Mouse (Mus musculus): ENCODE measurements around the gene Abhd4.
"Not testable (repeated sequence)": the region's sequence is repeated elsewhere in the genome, so short reads cannot be mapped to it uniquely, and the experiment has no call there.

The Abhd4 gene

DNA sequence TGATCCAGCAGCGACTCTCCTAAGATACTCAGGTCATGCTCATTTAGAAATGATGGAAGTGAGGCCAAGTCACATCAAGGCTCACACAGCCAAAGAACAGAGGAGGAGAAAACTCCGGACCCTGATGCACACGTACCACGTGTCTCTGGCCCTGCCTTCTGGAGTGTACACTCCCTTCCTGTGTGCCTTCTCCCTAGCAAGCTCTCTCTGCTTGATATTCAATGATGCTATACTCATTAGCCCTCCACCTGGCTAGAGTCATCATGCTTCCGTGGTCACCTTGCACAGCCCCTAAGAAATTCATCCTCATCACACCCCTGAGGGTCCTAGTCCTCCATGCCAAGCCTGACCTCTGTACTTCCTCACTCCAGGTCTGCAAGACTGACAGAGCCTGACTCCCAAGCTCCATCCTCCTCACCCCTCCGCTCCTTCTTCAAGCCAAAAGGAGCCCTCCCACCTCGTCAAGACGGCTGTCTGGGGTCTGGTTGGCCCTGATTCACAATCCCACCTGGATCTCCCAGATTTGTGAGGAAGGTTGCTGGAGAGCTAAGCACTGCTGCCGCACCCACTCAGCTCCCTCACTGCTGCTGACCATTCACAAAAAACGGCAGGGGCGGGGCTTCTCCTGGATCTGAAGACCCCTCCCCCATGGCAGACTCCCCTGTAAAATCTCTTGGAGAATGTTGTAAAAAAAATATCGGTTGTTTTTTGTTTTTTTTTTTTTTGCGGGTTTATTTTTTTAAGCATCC lies 30.5 kb upstream of the Abhd4 start:
- no peak for DNase-seq (ENCODE audit: low spot score)

DNA sequence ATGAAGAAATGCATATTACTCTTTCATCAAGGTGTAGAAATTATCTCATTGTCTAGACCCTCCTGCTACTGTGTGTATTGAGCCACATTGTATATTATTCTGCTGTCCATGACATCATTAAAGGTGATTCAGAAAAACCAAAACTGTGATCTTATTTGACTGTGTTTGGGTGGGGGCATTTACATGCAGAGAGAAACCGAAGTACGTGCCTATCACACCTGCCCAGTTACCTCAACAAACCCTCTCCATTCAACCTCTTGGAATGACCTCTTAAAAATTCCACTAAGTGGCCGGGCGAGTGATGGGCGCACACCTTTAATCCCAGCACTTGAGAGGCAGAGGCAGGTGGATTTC lies 29.9 kb upstream of the Abhd4 start:
- DNase-seq (ENCODE audit: low spot score): no peak

DNA sequence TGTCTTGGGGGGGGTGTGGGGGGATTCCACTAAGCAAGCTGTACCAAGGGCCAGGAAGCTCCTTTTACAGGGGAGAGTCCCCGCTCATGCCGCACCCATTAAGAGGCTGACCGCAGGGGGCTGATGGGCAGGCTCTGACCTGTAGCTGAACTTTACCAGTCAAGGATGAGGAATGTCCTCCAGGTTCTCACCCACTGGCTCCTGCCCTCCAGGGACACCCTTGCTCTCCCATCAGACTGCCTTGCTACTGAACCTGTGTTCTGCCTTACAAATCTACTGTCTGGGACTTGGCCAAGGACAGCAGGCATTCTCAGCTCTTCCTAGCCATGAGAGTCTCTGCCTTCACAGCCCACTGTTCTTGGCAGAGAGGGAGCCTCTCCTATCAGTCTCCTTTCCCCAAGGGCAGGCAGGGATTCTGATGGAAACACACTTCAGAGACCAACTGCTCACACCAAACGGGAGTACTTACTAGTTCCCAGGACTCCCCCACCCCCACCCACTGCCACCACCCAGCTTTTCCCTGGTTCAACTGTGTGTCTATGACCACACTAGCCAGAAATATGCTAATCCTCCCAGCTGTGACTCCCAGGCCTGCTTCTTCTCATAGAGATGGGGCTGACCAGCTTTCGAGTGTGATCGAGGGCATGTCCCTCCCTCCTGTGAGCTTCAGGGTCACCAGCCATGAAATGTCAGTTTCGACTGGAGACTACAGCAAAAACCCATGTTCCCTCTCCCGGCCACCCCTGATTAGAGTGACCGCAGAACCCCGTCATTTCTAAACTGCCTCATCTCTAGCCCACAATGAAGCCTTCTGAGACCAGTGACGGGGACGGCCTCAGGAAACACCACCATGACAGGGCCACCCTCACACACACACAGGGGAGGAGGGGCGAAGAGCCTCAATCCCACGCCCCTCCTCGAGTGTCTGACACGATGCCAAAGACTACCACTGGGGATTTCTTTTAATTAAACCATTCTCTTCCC lies 29.2 kb upstream of the Abhd4 start:
- no peak for DNase-seq (ENCODE audit: low spot score)

DNA sequence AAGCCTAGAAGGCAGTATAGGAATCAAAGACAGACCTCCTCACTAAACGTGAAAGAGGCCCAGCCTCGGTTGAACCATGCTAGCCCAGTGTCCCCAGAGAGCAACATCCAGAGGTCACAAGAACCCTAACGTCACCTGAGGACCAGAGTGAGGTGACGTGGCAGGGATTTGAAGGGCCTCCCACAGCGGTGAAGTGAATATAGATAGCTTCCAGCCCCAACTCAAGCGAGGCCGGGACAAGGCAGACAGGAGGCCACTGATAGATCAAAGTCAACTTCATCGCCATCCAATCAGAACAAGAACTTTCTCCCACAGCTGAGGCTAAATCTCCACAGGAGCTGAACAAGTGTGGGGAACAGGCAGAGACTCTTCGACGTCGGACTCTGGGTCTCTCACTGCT lies 28.3 kb upstream of the Abhd4 start:
- no peak for DNase-seq (ENCODE audit: low spot score)

DNA sequence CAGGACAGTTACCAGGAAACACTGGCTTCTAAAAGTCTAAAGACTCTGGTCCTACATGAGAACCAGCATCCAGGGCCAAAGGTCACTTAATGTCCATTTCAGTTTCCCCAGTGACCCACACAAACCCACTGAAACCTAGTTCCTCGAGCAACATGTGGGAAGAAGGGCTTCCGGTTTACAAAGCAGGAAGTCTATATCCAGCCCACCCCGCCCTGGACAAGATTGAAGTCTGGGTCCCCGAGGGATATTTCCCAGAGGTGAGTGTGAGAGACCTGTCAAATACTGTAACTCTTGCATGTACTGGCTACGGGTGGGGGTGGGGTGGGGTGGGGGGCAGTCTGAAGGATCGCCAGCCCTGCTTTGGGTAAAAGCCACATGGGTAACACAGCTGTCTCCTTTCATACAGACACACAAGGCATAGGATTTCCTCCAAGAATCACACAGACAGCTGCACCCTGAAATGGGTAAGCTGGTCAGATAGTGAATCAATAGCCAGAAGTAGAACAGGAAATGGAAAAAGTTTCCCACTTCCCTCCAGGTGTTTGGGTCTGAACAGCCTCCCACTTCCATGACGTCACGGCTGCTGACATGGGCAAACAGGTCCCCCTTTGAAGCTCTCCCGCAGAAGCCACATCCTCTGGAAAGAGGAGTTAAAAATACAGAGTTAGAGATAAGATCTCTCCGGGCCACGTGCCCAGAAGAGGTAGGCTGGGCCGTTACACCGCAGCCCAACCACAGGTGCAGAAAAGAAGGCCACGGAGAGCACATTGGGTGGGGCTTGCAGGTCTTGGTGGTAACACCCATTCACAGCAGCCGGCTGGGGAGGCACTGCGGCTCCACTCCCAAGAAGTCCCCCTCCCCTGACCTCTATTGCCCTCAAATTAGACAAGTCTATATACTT lies 26.8 kb upstream of the Abhd4 start:
- DNase-seq (ENCODE audit: low spot score): no peak

DNA sequence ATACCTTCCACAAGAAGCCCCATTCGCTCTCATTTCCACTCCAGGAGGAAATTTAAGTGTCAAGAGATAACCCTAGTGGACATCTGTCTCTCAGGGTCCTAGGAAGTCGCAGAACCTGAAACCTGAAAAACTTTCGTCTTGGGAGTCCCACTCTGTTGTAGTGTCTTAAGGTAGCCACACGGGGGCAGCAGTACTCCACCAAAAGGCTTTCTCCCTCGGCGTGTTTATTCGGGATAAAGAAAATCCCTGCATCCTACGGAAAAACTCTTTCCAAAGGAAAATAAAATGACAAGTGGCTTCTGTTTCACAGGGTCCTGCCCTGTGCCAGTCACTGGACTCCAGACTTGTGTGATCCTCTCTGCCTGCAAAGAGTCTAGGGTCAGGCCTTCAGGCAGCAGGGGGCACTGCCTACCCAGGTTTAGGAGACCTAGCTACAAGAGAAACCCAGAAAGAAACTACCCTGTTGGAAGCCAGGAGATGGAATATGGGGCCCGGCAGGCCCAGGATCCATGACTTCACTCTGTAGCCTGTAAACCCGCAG lies 26.0 kb upstream of the Abhd4 start:
- peak; percentile 50 for DNase-seq (ENCODE audit: low spot score)

DNA sequence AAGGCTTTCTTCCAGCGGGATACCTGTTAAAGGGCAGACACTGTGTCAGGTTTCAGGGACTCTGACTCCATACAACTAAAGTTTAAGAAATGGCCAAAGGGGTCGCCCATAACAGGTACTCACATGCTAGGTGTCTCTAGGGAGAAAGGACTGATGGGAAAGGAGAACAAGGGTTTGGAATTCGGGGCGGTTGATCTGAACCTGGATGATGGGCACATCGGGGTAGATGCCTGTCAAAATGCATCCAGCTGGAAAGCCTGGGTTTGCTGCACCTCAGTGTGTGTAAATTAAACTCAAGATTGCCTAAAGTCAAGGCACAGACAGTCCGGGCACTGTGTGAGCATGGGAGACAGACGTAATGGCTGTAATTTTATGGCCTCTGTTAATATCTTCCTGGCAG lies 25.5 kb upstream of the Abhd4 start:
- no peak for DNase-seq (ENCODE audit: low spot score)

DNA sequence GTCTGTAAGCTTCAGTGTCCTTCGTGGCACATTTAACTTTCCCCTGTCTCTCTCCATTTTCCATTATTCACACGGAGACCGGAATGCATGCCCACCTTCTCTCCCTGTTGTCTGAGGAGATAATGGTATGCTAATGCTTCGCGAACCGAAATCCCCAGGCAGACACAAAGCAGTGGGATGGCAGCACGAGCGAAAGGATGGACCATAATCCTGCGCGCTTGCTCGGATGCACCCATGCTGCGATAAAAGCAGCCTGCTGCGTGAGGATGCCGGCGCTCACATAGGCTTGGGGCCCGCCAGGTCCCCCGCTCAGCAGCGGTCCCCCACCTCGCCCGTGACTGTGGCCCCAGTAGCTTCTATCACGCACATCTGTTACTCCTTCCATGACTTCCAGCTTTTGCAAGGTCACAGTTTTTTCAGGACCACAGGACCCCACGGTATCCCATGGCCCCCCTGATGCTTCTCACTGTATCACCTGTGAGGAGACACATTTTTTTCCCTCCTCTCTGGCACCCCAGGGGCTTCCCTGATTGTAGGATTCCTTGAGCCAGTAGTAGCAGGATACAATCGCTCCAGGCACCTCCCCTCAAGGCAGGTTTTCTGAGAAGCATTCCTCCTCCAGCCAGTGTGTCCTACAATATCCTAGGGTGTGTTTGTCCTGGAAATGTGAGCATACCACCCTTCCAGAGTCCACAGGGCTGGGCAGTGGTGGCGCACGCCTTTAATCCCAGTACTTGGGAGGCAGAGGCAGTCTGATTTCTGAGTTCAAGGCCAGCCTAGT lies 24.9 kb upstream of the Abhd4 start:
- no peak for DNase-seq (ENCODE audit: low spot score)

DNA sequence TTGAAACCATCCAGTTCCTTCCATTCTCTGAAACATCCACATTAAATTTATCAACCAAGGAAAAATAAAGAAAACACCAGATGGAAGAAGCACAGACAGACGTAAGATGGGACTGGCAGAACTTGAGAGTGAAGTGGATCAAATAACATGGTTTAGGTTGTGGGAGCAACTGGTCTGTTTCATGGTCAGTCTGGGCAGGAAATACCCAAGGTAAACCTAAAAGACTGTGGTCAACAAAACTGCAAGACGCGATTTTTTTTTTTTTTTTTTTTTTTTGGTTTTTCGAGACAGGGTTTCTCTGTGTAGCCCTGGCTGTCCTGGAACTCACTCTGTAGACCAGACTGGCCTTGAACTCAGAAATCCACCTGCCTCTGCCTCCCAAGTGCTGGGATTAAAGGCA lies 24.1 kb upstream of the Abhd4 start:
- DNase-seq (ENCODE audit: low spot score): not testable (repeated sequence)

DNA sequence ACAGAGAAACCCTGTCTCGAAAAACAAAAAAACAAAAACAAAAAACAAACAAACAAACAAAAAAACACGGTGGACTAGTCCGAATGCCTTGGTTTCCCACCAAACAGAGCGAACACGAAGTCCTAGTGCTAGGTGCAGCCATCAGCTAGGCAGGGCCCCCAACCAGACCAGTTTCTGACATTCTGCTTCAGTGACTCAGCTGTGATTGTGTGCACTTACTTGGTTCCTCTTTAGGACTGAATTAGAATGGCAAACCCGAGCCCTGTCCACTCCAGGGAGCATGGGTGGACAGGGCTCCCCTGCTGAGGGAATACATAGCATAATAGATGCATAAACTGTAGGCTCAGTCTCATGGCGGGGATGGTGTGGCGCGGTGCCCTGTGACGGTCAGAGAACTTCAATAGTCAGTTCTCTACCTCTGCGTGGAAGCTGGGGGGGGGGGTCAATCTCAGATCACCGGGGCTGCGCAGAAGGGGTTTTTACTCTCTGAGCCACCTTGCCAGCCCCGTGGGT lies 23.3 kb upstream of the Abhd4 start:
- no peak for DNase-seq (ENCODE audit: low spot score)

DNA sequence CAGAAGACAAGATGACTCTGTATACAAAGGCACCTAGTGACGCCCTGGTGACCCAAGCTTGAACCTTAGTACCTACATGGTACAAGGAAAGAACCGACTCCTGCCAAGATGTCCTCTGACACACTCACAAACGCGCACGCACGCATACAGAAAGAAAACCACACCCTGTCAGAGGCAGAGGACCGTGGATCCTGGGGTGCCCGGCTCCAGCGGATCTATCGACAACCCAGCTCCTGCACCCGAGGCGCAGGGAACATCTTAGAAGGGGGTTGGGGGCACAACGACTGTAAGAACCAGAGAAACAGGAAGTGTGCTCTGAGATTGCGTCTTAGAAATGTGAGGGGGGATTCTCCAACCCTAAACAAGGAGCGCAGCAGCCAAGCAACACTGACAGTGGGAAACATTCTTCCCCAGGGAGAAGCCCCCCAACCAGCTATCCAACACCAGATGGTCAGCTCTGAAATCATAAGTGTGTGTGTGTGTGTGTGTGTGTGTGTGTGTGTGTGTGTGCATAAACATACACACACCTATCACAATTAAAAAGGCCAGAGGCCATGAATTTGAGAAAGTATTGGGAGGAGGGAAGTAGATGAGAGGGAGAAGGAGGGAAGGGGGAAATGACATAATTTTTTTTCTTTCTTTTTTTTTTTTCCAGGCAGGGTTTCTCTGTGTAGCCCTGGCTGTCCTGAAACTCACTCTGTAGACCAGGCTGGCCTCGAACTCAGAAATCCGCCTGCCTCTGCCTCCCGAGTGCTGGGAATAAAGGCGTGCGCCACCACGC lies 22.6 kb upstream of the Abhd4 start:
- DNase-seq (ENCODE audit: low spot score): no peak

DNA sequence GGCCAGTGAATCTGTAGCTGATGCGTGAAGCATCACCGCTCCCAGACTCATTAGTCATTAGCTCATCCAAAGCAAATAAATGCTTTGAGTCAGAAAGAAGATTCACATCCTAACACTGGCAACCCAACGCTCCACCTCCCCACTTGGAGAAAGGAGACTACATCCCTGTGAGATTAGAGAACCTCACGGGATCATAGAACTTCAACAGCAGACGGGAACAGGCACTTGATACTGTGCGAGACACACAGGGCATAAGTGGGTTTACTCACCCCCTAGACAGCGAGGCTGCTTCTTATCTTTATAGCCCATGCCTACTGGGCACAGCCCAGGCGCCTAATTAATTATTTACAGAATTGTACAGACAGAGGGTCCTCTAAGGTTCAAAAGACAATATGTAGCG lies 21.8 kb upstream of the Abhd4 start:
- no peak for DNase-seq (ENCODE audit: low spot score)

DNA sequence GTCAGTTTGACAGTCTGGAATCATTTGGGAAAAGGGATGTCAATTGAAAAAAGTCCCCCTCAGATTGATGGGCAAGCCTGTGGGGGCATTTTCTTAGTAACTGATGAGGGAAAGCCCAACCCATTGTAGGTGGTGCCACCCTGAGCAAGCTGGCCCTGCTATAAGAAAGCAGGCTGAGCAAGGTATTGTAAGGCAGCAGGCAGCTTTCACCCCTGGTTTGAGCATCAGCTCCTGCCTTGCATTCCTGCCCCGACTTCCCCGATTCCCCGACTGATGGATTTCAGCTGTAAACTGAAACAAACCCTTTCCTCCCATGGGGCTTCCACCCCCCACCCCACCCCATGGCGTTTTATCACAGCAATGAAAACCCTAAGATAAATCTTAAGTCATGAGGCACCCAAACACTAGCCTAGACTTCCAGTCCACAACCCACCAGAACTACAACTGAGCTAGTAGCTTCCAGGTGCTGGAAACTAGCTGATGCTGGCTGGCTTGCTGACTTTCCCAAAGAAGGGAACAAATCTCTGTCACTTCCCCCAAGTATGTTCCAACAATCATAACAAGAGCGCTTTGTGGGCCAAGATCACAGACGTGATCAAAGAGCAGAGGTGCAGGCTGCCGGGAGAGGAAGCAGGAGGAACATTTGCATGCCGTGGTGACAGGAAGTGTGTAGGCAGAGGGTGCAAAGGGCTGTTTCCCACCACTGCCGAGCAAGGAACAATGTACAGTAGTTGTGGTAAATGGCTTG lies 21.0 kb upstream of the Abhd4 start:
- no peak for DNase-seq (ENCODE audit: low spot score)

DNA sequence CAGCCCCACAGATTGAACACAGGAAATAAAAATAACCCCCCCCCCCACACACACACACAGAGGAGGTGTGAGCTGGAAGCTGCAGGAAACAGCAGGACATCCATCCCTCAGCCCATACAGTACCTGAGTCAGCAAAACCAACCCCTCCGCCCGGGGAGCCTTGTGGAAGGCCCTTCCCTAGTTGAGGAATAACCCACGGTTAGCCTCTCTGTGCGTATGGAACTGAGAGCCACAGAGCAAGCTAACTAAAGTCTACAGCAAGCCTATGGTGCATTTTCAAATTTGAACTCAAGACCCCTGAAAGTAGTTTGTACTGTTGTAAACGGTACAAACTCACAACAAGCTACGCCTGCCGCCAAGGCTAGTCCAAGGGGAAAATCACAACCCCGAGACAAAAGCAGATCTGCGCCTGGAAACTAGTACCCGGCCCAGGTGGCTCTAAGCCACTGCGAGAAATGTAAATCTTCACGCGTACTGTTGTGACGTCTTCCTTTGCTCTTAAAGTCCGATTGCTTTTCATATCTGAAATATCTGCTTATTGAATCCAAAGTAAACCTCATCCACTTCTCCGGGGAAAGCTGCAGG lies 20.3 kb upstream of the Abhd4 start:
- DNase-seq (ENCODE audit: low spot score): no peak

DNA sequence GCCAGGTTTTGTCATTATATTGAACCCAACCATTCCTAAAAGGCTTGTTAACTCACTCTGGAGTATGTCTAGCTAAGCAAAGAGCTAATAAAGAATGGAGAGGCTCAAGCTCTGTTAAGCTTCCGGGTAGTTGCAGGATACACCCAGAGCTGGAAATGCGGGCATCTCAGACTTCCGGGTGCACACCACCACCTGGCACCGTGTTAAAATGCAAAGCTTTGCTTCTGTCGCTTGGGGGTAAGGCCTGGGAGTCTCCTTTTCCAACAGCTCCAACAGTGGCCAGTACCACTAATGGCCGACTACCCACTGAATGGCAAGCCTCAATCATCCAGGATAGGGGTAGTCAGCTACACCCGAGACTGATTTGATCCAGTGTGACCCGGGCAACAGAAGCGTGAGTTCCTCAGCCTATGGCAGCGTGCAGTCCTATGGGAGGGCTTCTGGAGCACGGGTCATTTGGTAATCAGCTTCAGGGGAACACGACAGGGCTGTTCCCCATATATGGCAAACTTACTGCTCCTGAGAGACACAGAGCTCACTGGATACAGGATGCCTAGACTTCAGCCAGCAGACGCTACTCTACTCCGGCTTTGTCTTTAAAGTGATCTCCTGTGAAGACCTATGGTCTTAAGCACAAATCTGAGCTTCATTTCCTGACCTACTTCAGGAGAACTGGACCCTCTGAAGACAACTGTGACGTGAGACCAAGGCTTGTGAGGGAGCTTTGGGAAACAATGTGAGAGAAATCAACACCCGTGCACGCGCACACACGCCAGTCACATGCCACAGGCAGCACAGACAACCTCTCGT lies 19.6 kb upstream of the Abhd4 start:
- no peak for DNase-seq (ENCODE audit: low spot score)

DNA sequence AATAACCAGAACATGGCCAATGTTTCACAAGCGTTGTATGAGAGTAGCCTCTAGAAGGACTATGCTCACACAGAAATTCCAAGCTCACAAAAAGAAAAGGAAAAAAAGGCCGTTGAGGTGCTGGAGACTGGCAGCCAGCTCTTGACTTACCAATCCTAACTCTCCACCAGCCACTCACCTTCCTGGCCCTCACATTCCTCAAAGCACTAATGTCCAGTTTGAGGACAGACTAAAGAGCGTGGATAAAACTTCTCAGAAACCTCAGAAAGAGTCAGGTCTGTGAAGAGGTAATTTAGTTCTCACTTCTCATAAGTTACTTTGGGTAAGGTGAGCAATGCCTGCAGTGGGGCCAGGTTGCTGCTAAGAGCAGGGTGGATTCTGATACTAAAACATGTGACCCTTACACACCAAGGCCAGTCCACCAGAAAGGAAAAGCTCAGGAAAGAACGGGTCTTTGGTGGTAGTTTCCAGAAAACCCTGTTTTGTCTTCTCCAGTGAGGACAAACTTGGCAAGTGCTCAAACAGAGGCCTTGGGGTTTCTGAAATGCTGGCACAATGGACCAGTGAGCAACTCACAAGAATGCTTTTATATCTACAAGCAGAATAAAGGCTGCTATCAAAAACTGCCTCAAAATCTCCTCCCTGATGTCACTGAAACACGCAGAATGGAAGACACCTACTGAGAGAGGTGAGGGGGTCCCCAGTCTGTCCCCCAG lies 18.0 kb upstream of the Abhd4 start:
- DNase-seq (ENCODE audit: low spot score): no peak

DNA sequence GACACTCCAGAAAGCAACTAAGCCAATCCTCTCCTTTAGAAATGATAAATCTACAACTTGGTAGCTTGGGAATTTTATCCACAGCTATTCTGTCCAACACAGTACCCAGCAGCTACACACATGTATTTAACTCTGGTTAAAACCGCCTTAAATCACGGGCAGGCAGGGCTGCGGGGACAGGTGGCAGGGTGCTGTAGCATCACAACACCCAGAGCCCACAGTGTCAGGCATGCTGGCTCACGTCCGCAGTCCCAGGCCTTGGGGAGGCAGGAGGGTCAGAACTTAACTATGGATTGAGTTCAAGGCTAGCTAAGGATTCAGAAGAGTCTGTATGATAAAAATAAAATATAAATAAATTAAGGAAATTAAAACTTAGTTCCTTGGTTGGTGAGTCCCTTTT lies 17.1 kb upstream of the Abhd4 start:
- DNase-seq (ENCODE audit: low spot score): no peak
